Mouse (Mus musculus) left cerebral cortex, postnatal 4 days (tissue): ENCODE data around the gene Gnb4. TPM values are rescaled to one million over a fixed set of nuclear protein-coding genes. Genes with fewer than 3 reads are reported as not detected.

Experiments used
- DNase-seq: peaks from one replicate; pipeline ENCODE4 v3.0.0-alpha.2; 2022
- intact Hi-C: fragments of 180-260 bp; cut with DNase I; formaldehyde crosslinking; loops from one replicate; pipeline ENCODE4 v1.15.1; 2025
- total RNA-seq, 2 experiments: library from RNA; stranded (reverse); gene quantifications; 2 replicates each; pipeline ENCODE4 v1.2.3; 2021

The Gnb4 gene
- total RNA-seq = 100 to 1,000 TPM; 148 to 154 TPM

DNA sequence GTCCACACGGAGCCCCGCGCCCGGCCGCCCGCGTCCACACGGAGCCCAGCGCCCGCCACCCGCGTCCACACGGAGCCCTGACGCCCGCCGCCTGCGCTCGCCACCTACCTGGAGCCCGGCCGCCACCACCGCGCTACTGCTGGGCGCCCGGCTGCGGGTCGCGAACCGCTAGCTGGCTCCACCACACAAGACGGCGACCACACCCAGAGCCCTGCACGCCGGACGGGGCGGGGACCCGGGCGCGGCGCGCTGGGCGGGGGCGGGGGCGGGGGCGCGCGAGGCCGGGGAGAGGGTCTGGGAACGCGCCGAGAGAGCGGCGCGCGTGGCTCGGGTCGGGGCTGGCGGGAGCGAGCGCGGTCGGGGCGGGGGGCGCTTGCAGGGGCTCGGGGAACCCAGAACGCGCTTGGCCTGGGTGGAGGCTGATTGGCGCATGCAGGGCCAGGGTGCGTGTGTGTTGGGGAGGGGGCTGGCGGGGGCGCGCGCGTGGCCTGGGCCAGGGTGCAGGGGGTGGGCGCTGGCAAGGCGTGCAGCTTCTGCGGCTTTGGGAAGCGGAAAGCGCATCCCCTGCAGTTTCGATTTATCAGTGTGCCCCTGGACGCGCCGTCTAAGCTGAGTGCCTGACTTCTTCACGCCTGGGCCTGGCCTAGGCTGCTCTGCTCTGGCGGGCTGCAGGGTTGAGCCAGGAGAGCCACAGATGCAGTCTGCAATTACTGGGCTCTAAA lies at the start of gene Gnb4:
TSS of gene Gnb4 (minus strand) at position 255 of the 722 bp plus-strand sequence.
- intact Hi-C loops = no loop called here
- peak; percentile 88 for DNase-seq

DNA sequence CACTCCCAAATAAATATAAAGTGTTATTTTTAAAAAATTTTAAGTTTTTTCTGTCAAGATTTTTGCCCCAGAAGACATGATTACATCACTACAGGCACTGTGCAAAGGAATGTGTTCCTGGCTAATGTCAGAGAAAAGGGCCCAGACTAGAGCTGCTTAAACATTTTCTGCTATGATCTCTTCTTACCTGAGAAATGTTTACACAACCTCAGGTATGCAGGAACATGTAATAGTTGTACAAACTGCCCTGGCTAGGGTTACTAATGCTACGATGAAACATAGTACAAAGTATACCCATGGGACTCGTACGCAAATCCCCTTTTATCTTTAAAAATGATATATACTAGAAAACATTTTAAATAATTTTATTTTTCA lies 45.2 kb upstream of the Gnb4 start:
- DNase-seq = no peak
- intact Hi-C loops = no loop called here

GRCm38 (mm10) chr3:32660831-32661555 lies 44.6 kb upstream of the Gnb4 start:
- intact Hi-C loops = no loop called here
- DNase-seq = no peak

DNA sequence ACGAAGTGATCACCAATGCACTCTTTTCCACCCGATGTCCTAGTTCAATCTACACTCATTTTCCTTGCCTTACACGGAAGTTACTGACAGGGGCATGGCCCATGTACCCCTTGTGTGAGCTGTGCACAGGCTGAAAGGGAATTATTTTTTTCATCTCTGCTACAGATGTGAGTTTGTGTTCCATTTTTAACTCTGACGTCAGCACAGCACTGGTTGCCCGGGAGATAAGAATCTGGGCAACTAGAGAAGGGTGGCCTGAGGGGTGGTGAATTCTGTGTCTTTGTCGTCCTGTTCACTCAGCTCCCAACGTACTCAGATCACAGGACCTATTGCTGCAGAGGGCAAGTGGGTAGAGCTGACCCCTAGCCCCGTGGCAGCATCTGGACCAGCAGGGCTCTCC lies 43.9 kb upstream of the Gnb4 start:
- intact Hi-C loops = no loop called here
- DNase-seq = no peak

GRCm38 (mm10) chr3:32659506-32659905 lies 43.1 kb upstream of the Gnb4 start:
- intact Hi-C loops = no loop called here
- DNase-seq = no peak

DNA sequence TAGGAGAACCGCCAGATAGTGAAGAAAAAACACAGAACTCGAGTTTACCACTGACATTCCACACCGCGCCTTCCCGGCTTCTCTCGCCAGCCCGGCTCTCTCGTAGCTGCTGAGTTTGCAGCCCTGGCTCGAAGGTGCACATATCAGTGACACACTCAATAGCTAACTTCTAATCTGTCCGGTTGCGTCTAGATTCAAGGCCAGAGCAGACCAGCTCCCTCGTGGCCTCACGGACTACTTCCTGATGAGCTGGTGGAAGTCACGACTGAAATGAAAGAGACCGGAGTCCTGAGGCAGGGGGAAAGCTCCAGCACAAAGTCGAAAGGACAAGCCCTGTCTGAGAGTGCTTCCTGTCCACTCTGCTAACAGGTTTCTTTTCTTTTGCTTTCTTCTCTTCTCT lies 42.4 kb upstream of the Gnb4 start:
- DNase-seq = no peak
- intact Hi-C loops = no loop called here

DNA sequence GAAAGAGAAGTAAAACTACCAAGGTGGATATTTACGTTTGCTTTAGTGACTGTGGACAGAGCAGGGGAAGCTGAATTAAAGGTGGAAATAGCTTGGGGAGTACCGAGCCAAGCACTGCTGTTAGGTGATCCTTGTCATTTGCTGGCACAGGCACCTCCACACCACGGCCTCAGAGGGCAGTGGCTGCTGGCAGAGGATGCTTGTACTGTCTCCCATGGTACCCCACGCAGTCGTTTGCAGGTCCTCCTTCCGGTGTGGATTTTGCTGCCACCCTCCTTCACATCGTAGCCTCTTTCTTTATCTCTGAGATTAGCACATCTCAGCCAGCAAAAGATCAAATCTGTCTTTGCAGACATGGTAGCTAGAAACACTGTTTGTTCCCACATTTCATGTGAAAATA lies 42.0 kb upstream of the Gnb4 start:
- intact Hi-C loops = no loop called here
- no peak for DNase-seq

DNA sequence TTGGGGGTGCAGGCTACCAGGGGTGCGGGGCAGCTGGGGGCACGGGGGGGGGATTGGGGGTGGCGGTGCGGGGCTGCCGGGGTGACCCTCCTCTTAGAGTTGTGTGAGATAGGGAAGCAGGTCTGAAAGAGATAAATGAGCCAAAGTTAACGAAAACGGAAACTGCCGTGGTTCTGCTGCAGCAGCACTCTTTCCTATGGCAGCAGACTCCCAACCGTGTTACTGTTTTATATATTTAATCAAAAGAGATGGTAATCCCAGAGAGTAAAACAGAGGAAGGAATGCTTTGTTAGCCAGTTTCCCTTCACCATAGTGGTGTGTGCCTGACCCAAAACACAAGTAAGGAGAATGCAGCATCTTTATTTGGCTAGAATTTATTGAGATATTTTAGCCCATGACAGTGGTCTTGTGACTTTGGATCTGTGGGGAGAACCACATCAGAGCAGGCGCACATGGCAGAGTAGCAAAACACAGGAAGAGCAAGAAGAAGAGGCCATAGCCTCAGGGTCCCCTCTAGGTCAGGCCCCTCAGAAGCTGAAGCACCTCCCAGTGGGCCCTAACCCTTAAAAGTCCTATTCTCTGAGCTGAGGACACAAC lies 40.1 kb upstream of the Gnb4 start:
- DNase-seq = no peak
- intact Hi-C loops = no loop called here

- intact Hi-C loops = no loop called here
- DNase-seq = no peak
Measured at GRCm38 (mm10) chr3:32655994-32656393, 39.6 kb upstream of the Gnb4 start.

DNA sequence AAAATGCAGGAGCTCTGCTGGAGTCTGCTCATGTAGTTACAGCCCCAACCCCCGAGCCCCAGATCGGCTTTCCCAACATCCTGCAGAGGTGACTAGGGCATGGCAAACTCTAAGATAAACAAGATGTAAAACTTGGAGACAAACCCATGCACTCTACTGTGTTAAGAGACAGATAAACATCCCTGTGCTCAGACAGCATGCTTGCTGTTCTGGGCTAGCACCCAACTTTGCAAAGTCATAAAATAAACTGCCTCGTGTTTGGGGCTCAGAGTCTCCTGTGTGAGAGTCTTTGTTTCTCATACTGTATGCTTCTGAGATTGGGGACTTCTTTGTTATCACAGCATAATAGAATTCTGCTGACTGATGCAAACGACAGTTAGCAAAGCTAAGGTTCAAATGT lies 36.4 kb upstream of the Gnb4 start:
- intact Hi-C loops = no loop called here
- no peak for DNase-seq

- intact Hi-C loops = no loop called here
- no peak for DNase-seq
Measured at GRCm38 (mm10) chr3:32649284-32649683, 32.9 kb upstream of the Gnb4 start.

DNA sequence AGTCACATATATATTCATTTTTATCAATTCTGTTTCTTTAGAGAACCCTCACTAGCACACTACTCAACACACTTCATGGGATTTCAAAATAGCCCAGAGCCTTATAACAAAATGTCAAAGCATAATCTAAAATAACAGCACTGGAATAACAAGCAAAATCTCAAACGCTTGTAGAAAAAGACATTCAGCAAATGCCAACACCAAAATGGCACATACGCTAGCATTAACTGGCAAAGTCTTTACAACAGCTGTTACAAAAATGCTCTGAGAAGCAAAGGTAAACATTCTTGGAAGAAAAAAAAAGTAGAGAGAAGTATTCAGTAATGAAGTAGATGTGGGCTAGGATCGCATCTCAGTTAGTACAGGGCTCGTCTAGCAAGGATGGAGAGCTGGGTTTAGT lies 30.5 kb upstream of the Gnb4 start:
- intact Hi-C loops = no loop called here
- DNase-seq = no peak

DNA sequence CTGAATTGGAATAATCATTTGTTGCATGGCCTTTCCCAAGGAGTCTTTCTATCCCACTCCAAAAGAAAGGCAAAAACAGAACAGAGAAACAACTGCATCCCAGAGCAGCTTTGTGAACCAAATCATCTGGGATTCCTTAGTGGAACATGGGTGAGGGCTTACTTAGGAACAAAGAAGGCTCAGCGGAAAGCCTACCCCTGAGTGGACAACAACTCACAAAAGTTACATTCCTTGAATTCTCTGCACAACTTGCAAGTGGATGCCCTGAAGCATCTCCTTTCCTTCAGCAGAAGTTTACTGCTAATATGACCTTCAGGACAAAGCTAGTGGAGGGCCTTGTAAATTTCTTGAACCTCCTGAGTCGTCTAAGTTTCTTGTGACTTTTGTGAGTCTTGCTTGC lies 28.4 kb upstream of the Gnb4 start:
- intact Hi-C loops = no loop called here
- no peak for DNase-seq

DNA sequence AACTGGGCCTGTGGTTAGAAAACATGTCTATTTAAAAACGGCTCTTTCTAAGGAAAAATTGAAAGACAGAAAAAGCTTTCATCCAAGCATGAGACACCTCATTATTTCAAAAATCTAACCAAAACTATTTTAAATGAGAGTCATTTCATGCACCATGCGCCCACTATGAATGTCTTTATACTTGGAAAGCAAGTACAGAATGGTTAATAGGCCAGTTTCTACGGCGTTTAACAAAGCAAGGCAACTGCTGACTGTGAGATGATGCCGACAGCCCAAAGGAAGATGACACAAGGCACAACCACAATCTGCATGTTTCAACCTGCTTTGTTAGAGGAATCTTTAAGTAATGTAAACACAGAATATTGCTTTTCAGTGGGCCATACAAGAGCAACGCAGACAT lies 25.7 kb upstream of the Gnb4 start:
- no peak for DNase-seq
- intact Hi-C loops = no loop called here

DNA sequence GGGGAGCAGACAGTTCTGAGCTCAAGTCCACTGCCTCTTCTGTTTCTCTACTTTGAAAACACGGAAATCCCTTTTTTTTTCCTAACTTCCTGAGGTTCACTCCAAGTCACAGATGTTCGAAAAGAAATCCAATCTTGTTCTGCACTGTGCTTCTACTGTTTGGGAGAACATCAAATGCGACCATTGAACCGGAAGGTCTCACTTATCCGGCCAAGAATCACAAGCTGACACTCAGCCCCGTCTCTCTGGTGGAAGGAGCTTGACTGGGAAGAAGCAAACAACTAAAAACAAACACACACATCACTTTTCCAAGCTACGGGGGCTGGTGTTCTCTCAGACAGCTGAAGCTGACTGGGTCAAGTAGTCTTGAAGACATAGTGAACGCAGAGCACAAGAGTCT lies 21.9 kb upstream of the Gnb4 start:
- peak; percentile 29 for DNase-seq
- intact Hi-C loops = no loop called here

DNA sequence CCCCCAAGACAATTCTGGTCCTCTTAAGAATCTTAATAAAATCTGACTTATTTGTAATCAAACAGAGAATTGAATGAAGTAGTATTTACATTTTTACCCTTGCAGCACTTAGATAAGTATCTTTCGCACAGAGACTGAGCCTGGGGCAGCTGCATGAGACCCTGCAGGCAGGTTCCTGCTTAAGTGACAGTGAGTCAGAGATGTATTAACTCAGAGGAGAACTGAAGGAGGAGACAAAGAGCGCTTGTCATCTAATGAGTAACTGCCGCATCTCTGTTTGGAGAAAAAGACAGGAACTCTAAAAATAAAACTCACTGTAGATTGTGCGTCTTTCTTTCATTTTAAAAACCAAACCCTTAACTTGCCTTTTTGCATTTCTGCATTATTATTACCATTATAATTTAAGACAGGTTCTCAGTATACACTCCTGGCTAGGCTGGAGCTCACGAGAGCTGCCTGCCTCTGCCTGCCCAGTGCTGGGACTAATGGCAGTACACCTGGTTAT lies 16.4 kb upstream of the Gnb4 start:
- intact Hi-C loops = no loop called here
- no peak for DNase-seq

DNA sequence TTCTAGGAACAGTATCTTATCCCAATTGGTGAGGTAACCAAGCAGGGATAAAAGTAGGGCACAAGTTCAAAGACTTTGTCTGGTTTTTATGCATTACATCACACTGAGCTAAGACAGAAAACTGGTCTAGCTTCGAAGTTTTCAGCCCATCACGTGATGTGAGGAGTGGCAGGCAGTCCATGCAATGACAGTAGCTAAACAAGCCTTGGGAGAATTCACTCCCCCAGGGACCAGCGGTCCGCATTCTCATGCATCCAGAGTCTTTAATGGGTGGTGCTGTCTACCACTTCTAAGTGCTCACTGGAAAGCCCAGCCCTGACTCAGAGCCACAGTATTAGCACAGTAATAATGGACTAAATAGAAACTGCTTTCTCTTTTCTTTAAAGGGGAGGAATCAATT lies 13.8 kb upstream of the Gnb4 start:
- intact Hi-C loops = no loop called here

GRCm38 (mm10) chr3:32628141-32628540 lies 11.8 kb upstream of the Gnb4 start:
- intact Hi-C loops = no loop called here
- no peak for DNase-seq

More for the DNA sequence above, 13.8 kb upstream of the Gnb4 start:
- DNase-seq = no peak

DNA sequence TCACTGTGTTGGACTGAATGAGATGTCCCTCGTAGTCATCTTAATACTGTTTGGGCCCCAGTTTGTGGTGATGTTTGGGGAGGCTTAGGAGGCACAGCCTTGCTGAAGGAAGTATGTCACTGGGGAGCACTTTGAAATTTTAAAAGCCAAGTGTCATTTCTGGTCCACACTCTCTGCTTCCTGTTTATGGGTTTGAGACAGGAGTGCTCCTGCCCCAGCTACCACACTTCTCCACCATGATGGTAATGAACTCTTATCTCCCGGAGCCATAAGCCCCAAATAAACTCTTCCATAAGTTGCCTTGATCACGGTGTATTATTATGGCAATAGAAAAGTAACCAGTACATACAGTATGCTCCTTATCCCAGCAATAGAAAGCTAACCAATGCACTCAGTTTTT lies 5.7 kb upstream of the Gnb4 start:
- intact Hi-C loops = no loop called here
- no peak for DNase-seq

DNA sequence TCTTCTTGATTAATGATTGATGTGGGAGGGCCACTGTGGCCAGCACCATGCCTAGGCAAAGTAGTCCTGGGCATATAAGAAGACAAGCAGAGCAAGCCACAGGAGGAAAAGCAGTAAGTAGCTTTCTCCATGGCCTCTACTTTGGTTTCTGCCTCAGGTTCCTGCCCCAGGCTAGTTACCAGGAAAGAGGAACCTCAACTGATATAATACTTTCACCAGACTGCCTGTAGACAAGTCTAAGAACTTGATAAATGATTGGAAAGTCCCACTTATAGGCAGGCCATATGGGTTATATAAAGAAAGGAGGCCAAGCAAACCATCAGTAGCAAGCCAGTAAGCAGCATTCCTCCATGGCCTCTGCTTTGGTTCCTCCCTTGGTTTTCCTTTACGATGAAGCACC lies 5.3 kb upstream of the Gnb4 start:
- intact Hi-C loops = no loop called here
- no peak for DNase-seq

- intact Hi-C loops = no loop called here
- no peak for DNase-seq
Measured at GRCm38 (mm10) chr3:32617053-32617642, 763 bp upstream of the Gnb4 start.

- intact Hi-C loops = no loop called here
- no peak for DNase-seq
Measured at GRCm38 (mm10) chr3:32616006-32616330, 417 bp downstream of the Gnb4 start.
